ENCODE assay signal across 31 mouse cellular contexts in genomic region chr5:17289028-17289427, GRCm38 (mm10).
"Had no signal": no experiment of that assay in that cellular context is flagged by ENCODE, and none has a peak within 500 bp of the region (broad histone marks: within the 10 kb centered on the region; RNA-seq: fewer than 3 reads in every experiment).

No protein-coding gene starts in this region.

- H3K9me3 ChIP-seq: limb, embryonic 10.5 days; limb, embryonic 12.5 days; limb, embryonic 13.5 days; limb, embryonic 15.5 days; liver, embryonic 12.5 days; liver, embryonic 13.5 days; liver, embryonic 15.5 days; lung, embryonic 15.5 days; megakaryocyte, embryonic 14.5 days; midbrain, embryonic 10.5 days; midbrain, embryonic 12.5 days; midbrain, embryonic 13.5 days; midbrain, embryonic 15.5 days had no signal

- H3K4me1 ChIP-seq: limb, embryonic 10.5 days; limb, embryonic 12.5 days; limb, embryonic 13.5 days; limb, embryonic 15.5 days; liver, embryonic 12.5 days; liver, embryonic 13.5 days; liver, embryonic 15.5 days; lung, embryonic 15.5 days; megakaryocyte, embryonic 14.5 days; midbrain, embryonic 12.5 days; midbrain, embryonic 13.5 days; midbrain, embryonic 15.5 days had no signal

- H3K27ac ChIP-seq: limb, embryonic 10.5 days; limb, embryonic 12.5 days; limb, embryonic 13.5 days; limb, embryonic 15.5 days; liver, embryonic 12.5 days; liver, embryonic 13.5 days; liver, embryonic 14.5 days; liver, embryonic 15.5 days; lung, embryonic 15.5 days; macrophage; midbrain, embryonic 10.5 days; midbrain, embryonic 12.5 days; midbrain, embryonic 13.5 days; midbrain, embryonic 15.5 days had no signal

- H3K9ac ChIP-seq: limb, embryonic 12.5 days; limb, embryonic 13.5 days; limb, embryonic 15.5 days; liver, embryonic 12.5 days; liver, embryonic 13.5 days; liver, embryonic 14.5 days; liver, embryonic 15.5 days; liver, postnatal 0 days; lung, embryonic 14.5 days; lung, embryonic 15.5 days; midbrain, embryonic 12.5 days; midbrain, embryonic 13.5 days; midbrain, embryonic 15.5 days had no signal

- H3K27me3 ChIP-seq: limb, embryonic 12.5 days; limb, embryonic 13.5 days; limb, embryonic 15.5 days; liver, embryonic 12.5 days; liver, embryonic 13.5 days; lung, embryonic 15.5 days; megakaryocyte, embryonic 14.5 days; midbrain, embryonic 12.5 days; midbrain, embryonic 13.5 days; midbrain, embryonic 15.5 days had no signal

- H3K4me2 ChIP-seq: limb, embryonic 12.5 days; limb, embryonic 13.5 days; limb, embryonic 15.5 days; liver, embryonic 11.5 days; liver, embryonic 12.5 days; liver, embryonic 13.5 days; liver, embryonic 15.5 days; lung, embryonic 14.5 days; lung, embryonic 15.5 days; midbrain, embryonic 11.5 days; midbrain, embryonic 12.5 days; midbrain, embryonic 13.5 days; midbrain, embryonic 15.5 days had no signal

- ATAC-seq: liver, embryonic 12.5 days; liver, postnatal 0 days; lung, postnatal 0 days; midbrain, embryonic 13.5 days; midbrain, embryonic 15.5 days; midbrain, embryonic 16.5 days had no signal

- DNase-seq: left cerebral cortex, postnatal 4 days; liver; liver, embryonic 13.5 days; liver, postnatal 0 days; lung, adult 18-20 months; lung, adult 2 months; lung, embryonic 14.5 days; lung, postnatal 10 days; lung, postnatal 14 days; lung, postnatal 36 days; lung, postnatal 4 days; midbrain, embryonic 14.5 days had no signal

- H3K36me3 ChIP-seq: limb, embryonic 10.5 days; limb, embryonic 12.5 days; limb, embryonic 13.5 days; limb, embryonic 15.5 days; liver, embryonic 12.5 days; liver, embryonic 13.5 days; liver, embryonic 15.5 days; lung, embryonic 15.5 days; midbrain, embryonic 10.5 days; midbrain, embryonic 12.5 days; midbrain, embryonic 13.5 days; midbrain, embryonic 15.5 days had no signal

- H3K4me3 ChIP-seq: limb, embryonic 10.5 days; limb, embryonic 12.5 days; limb, embryonic 13.5 days; limb, embryonic 15.5 days; liver, embryonic 12.5 days; liver, embryonic 13.5 days; liver, embryonic 15.5 days; lung, embryonic 15.5 days; megakaryocyte, embryonic 14.5 days; midbrain, embryonic 10.5 days; midbrain, embryonic 12.5 days; midbrain, embryonic 13.5 days; midbrain, embryonic 15.5 days; myocyte had no signal
